Mouse (Mus musculus) neural tube, embryonic 12.5 days (tissue): ENCODE data around the gene Babam2. TPM values are rescaled to one million over a fixed set of nuclear protein-coding genes. Genes with fewer than 3 reads are reported as not detected.

ENCODE experiments used
- ATAC-seq: fragments of 200-750 bp; cut with Nextera tagmentation; 2 replicates; pipeline ENCODE4 v1.8.0; 2017; ENCODE audit warnings: low read depth, mild to moderate bottlenecking, moderate TSS enrichment, moderate library complexity; ENCODE audit not compliant: low FRiP score
- H3K27ac ChIP-seq: fragments of 300-500 bp; sonication (generic); 2 replicates; pipeline ENCODE4 v1.5.1; 2016
- H3K27me3 ChIP-seq: fragments of 300-500 bp; sonication (generic); replicated peaks from 2 replicates; pipeline ENCODE4 v1.6.1; 2016; ENCODE audit warnings: mild to moderate bottlenecking
- H3K36me3 ChIP-seq: fragments of 300-500 bp; sonication (generic); 2 replicates; pipeline ENCODE4 v1.6.1; 2016; ENCODE audit warnings: mild to moderate bottlenecking
- H3K4me1 ChIP-seq: fragments of 300-500 bp; sonication (generic); 2 replicates; pipeline ENCODE4 v1.6.1; 2016
- H3K4me2 ChIP-seq: fragments of 300-500 bp; sonication (generic); replicated peaks from 2 replicates; pipeline ENCODE4 v1.6.1; 2016; ENCODE audit warnings: mild to moderate bottlenecking
- H3K4me3 ChIP-seq: fragments of 300-500 bp; sonication (generic); 2 replicates; pipeline ENCODE4 v1.5.1; 2016
- H3K9ac ChIP-seq: fragments of 300-500 bp; sonication (generic); 2 replicates; pipeline ENCODE4 v1.6.1; 2016; ENCODE audit warnings: mild to moderate bottlenecking
- H3K9me3 ChIP-seq: fragments of 300-500 bp; sonication (generic); 2 replicates; pipeline ENCODE4 v1.6.1; 2016; ENCODE audit warnings: mild to moderate bottlenecking
- WGBS: fragments of 180-500 bp; shearing (Covaris S2); methylation state at CpG from one replicate; pipeline ENCODE4 v1.1.7; 2016; 5-methylcytosine and 5-hydroxymethylcytosine counted together
- polyA plus RNA-seq: library from polyadenylated mRNA; unstranded; fragments of >200 nt; fragmentation: Nextera tagmentation; extraction: Ambion mirVana; gene quantifications from 2 replicates; pipeline ENCODE4 v1.2.1, GENCODE M21; 2016

Babam2 gene
- polyA plus RNA-seq, 1 experiment from 2014 or later = 36.0 TPM

DNA sequence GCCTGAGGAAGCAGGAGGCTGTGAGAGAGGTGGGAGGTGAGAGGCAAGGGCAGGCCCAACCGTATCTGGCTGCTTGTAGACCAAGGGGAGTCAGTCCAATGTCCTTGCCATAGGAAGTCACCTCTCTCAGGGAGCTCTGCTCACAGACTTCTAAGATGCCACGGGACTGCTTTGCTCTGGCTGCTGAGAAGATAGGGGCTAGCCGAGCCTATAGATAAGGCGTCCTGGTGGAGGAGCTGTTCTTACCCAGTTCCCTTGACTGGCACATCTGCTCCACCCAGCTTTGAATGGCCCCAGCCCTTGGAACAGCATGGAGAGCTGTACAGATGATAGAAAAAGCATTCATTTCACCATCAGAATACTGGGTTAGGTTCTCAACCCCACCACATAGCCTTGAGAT, 335.7 kb downstream of the Babam2 start:
- Histone ChIP-seq H3K27ac (no peak overlapping the region), H3K36me3 (no peaks in the 10 kb centered on the region), H3K4me2 (no peak overlapping the region), H3K9me3 (no peaks in the 10 kb centered on the region), H3K9ac (no peak overlapping the region), H3K4me3 (no peak overlapping the region), H3K27me3 (no peaks in the 10 kb centered on the region), H3K4me1 (no peaks in the 10 kb centered on the region)
- 75% methylated on average over 4 of the region's 4 CpGs for WGBS
- ATAC-seq = no peak

GRCm38 (mm10) chr5:32033621-32034020, 336.1 kb downstream of the Babam2 start:
- no peak overlapping the region for H3K27ac ChIP-seq
- H3K9ac ChIP-seq = no peak overlapping the region
- H3K27me3 ChIP-seq = no peaks in the 10 kb centered on the region
- H3K36me3 ChIP-seq = no peaks in the 10 kb centered on the region
- H3K4me2 ChIP-seq = no peak overlapping the region
- no peak for ATAC-seq
- no peak overlapping the region for H3K4me3 ChIP-seq
- no peaks in the 10 kb centered on the region for H3K4me1 ChIP-seq
- no peaks in the 10 kb centered on the region for H3K9me3 ChIP-seq

GRCm38 (mm10) chr5:32034475-32035054, 337.1 kb downstream of the Babam2 start:
- Histone ChIP-seq H3K4me1 (no peaks in the 10 kb centered on the region), H3K36me3 (no peaks in the 10 kb centered on the region), H3K27me3 (no peaks in the 10 kb centered on the region), H3K4me3 (no peak overlapping the region), H3K27ac (no peak overlapping the region), H3K9me3 (no peaks in the 10 kb centered on the region), H3K4me2 (no peak overlapping the region), H3K9ac (no peak overlapping the region)
- 87% methylated on average over 8 of the region's 8 CpGs for WGBS
- no peak for ATAC-seq

DNA sequence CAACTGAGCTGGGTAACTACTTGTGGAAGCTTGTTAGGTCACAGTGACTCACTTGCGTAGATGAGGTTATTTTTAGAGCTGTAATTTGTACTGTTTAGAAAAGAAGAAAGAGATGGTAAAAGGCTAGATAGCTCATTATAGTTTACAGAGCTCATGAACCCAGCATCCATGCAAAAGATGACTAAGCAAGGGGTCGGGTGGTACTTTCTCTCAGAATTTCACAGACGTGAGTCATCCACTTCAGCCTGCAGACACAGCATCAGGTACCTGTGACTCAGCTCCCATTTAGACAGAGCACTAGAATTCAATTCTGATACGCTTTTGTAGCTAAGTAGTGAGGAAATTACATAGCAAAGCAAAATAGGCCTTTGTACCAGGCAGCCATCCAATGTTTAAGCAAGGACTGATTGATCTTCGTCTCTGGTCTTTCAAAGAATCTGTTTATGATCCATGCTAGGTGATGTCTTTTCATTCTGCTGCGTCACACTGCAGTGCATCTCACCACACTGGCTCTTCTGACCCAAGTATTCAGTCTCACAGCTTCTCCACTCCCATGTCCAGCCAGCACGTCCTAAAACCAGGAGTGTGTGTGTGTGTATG, 338.3 kb downstream of the Babam2 start:
- H3K27ac ChIP-seq = no peak overlapping the region
- 75% methylated on average over 7 of the region's 7 CpGs for WGBS
- H3K9ac ChIP-seq = no peak overlapping the region
- no peak for ATAC-seq
- H3K27me3 ChIP-seq = no peaks in the 10 kb centered on the region
- no peaks in the 10 kb centered on the region for H3K4me1 ChIP-seq
- H3K4me3 ChIP-seq = no peak overlapping the region
- no peak overlapping the region for H3K4me2 ChIP-seq
- no peaks in the 10 kb centered on the region for H3K9me3 ChIP-seq
- no peaks in the 10 kb centered on the region for H3K36me3 ChIP-seq

GRCm38 (mm10) chr5:32036896-32037295, 339.4 kb downstream of the Babam2 start:
- Histone ChIP-seq H3K27me3 (no peaks in the 10 kb centered on the region), H3K27ac (no peak overlapping the region), H3K4me1 (0 out of 2 replicates have a peak, but pooled peaks cover 4% of the 10 kb centered on the region), H3K4me2 (no peak overlapping the region), H3K36me3 (no peaks in the 10 kb centered on the region), H3K9ac (no peak overlapping the region), H3K9me3 (no peaks in the 10 kb centered on the region), H3K4me3 (no peak overlapping the region)
- WGBS = 81% methylated on average over 2 of the region's 2 CpGs
- no peak for ATAC-seq

DNA sequence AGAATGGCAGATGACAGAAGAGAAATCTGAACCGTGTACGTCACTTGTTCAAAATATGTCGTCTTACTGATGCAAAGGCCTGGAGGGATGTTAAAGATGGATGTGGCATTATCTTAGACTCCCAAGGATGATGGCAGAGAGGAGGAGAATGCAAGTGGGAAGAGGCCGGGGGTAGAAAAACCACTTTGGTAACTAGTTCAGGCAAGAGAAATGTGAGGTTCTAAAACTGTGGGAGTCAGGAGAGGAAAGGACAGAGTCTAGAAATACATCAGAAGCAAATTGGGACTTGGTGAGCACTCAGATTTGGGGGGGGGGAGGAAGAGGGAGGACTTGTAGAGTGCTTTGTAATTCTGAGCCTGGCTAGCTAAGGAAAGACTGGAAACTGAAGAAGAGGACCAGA, 340.1 kb downstream of the Babam2 start:
- 93% methylated on average over 4 of the region's 4 CpGs for whole genome bisulfite sequencing
- Histone ChIP-seq H3K4me1 (0 out of 2 replicates have a peak, but pooled peaks cover 4% of the 10 kb centered on the region), H3K36me3 (no peaks in the 10 kb centered on the region), H3K9me3 (no peaks in the 10 kb centered on the region), H3K4me2 (no peak overlapping the region), H3K9ac (no peak overlapping the region), H3K27ac (no peak overlapping the region), H3K27me3 (no peaks in the 10 kb centered on the region), H3K4me3 (no peak overlapping the region)
- no peak for ATAC-seq

GRCm38 (mm10) chr5:32038994-32039393, 341.5 kb downstream of the Babam2 start:
- H3K4me1 ChIP-seq = 0 out of 2 replicates have a peak, but pooled peaks cover 4% of the 10 kb centered on the region
- H3K9ac ChIP-seq = no peak overlapping the region
- H3K4me2 ChIP-seq = no peak overlapping the region
- H3K4me3 ChIP-seq = no peak overlapping the region
- no peaks in the 10 kb centered on the region for H3K27me3 ChIP-seq
- H3K9me3 ChIP-seq = no peaks in the 10 kb centered on the region
- ATAC-seq = no peak
- no peak overlapping the region for H3K27ac ChIP-seq
- H3K36me3 ChIP-seq = no peaks in the 10 kb centered on the region

DNA sequence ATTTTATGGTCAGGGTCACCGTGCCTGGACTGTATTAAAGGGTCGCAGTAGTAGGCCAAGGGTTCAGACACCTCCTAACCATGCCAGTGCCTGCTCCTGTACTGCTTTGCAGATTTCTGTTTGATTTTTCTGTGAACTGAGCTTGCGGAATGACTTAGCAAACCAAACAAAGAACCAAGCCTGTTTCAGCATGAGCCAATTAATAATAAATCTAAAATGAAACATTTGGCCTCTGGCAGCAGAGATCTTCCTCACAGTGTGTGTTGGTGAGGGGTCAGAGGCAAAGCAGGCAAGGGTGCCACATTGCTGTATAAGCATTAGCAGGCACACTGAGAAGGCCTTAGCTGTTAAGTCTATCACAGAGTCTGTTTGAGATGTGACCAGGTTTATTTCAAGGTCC, 342.0 kb downstream of the Babam2 start:
- no peak for ATAC-seq
- Histone ChIP-seq H3K27me3 (no peaks in the 10 kb centered on the region), H3K9ac (no peak overlapping the region), H3K4me1 (0 out of 2 replicates have a peak, but pooled peaks cover 4% of the 10 kb centered on the region), H3K9me3 (no peaks in the 10 kb centered on the region), H3K36me3 (no peaks in the 10 kb centered on the region), H3K4me3 (no peak overlapping the region), H3K4me2 (no peak overlapping the region), H3K27ac (no peak overlapping the region)
- 90% methylated on average over 3 of the region's 3 CpGs for WGBS

- H3K4me3 ChIP-seq = no peak overlapping the region
- no peaks in the 10 kb centered on the region for H3K27me3 ChIP-seq
- H3K9ac ChIP-seq = no peak overlapping the region
- H3K36me3 ChIP-seq = no peaks in the 10 kb centered on the region
- H3K9me3 ChIP-seq = no peaks in the 10 kb centered on the region
- H3K4me1 ChIP-seq = 0 out of 2 replicates have a peak, but pooled peaks cover 4% of the 10 kb centered on the region
- 86% methylated on average over 7 of the region's 7 CpGs for WGBS
- ATAC-seq = no peak
- no peak overlapping the region for H3K4me2 ChIP-seq
- no peak overlapping the region for H3K27ac ChIP-seq
Observed at GRCm38 (mm10) chr5:32043153-32043552, 345.7 kb downstream of the Babam2 start.

DNA sequence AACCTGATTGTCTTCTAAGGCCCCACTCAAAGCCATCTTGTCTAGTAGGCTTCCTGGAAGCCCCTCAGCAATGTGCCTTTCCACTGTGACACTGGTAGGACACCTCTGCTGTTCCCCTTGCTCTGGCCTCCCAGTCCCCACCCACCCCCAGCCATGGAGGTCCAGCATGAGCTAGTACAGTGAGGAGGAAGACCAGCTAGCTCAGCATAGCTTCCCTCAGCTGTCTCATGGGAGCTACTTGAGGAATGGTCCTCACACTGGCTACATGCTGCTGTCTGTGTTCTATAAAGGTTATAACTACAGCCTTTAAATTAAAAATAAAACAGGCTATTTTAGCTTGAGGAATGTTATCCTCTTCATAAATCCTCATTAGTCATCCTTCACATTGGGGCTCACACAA, 346.5 kb downstream of the Babam2 start:
- no peak for ATAC-seq
- H3K27me3 ChIP-seq = no peaks in the 10 kb centered on the region
- H3K9ac ChIP-seq = no peak overlapping the region

DNA sequence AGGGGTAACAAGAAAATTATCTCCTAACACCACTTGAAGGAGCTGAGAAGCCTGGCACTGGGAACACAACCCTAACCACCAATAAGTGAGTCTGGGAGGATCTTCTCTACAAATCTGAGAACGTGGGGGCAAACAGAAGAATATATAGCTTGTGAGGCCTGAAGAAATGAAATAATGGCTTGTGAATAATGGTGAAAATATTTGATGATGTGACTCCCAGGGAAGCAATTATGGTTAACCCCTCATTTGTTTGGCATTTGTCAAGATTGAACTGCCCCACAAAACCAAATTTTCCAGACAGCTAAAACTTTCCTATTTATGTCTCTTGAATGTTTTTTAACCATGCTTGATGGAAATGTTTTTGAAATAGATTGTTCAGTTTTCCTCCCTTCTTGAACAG, 354.4 kb downstream of the Babam2 start:
- no peaks in the 10 kb centered on the region for H3K27me3 ChIP-seq
- WGBS = 76% methylated on average over 1 of the region's 1 CpGs
- H3K27ac ChIP-seq = no peak overlapping the region
- H3K9ac ChIP-seq = no peak overlapping the region
- H3K36me3 ChIP-seq = no peaks in the 10 kb centered on the region
- H3K9me3 ChIP-seq = no peaks in the 10 kb centered on the region
- H3K4me2 ChIP-seq = no peak overlapping the region
- no peaks in the 10 kb centered on the region for H3K4me1 ChIP-seq
- H3K4me3 ChIP-seq = no peak overlapping the region
- no peak for ATAC-seq

More for the DNA sequence above, 346.5 kb downstream of the Babam2 start:
- Histone ChIP-seq H3K36me3 (no peaks in the 10 kb centered on the region), H3K4me2 (no peak overlapping the region), H3K4me1 (0 out of 2 replicates have a peak, but pooled peaks cover 4% of the 10 kb centered on the region), H3K9me3 (no peaks in the 10 kb centered on the region), H3K27ac (no peak overlapping the region), H3K4me3 (no peak overlapping the region)

DNA sequence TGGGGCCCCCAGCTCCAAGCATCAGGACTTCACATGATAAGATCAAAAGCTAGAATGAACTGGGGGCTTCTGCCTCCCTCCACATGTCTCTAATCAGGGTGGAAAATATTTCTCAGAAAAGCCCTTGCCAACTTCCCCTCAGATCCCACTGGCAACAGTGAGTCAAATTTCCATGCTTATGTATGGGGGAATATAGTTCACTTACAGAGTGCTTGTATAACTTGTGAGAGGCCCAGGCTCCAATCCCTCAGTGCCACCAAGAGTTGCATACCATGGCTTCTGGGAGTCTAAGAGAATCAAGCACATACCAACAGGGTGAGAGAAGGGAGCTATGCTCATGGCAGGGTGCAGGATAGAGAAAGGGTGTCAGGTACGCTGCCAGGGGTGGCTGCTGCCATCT, 355.0 kb downstream of the Babam2 start:
- no peak for ATAC-seq

GRCm38 (mm10) chr5:32053476-32053875, 356.0 kb downstream of the Babam2 start:
- no peak overlapping the region for H3K27ac ChIP-seq
- ATAC-seq = no peak
- WGBS = 79% methylated on average over 8 of the region's 8 CpGs
- no peak overlapping the region for H3K4me2 ChIP-seq
- no peak overlapping the region for H3K9ac ChIP-seq
- H3K36me3 ChIP-seq = no peaks in the 10 kb centered on the region
- no peak overlapping the region for H3K4me3 ChIP-seq
- no peaks in the 10 kb centered on the region for H3K9me3 ChIP-seq
- H3K4me1 ChIP-seq = no peaks in the 10 kb centered on the region
- no peaks in the 10 kb centered on the region for H3K27me3 ChIP-seq

More for the DNA sequence above, 355.0 kb downstream of the Babam2 start:
- Histone ChIP-seq H3K36me3 (no peaks in the 10 kb centered on the region), H3K9me3 (no peaks in the 10 kb centered on the region), H3K4me2 (no peak overlapping the region), H3K27me3 (no peaks in the 10 kb centered on the region), H3K27ac (no peak overlapping the region), H3K9ac (no peak overlapping the region), H3K4me3 (no peak overlapping the region), H3K4me1 (no peaks in the 10 kb centered on the region)
- 92% methylated on average over 1 of the region's 1 CpGs for WGBS
